Mouse (Mus musculus) T-cell, adult 2 months (primary cell): Measurements from ENCODE around the gene Lysmd4.

Experiments
- DNase-seq: peaks from one replicate; pipeline ENCODE4 v3.0.0; 2022; ENCODE audit warnings: low spot score

The Lysmd4 gene

DNA sequence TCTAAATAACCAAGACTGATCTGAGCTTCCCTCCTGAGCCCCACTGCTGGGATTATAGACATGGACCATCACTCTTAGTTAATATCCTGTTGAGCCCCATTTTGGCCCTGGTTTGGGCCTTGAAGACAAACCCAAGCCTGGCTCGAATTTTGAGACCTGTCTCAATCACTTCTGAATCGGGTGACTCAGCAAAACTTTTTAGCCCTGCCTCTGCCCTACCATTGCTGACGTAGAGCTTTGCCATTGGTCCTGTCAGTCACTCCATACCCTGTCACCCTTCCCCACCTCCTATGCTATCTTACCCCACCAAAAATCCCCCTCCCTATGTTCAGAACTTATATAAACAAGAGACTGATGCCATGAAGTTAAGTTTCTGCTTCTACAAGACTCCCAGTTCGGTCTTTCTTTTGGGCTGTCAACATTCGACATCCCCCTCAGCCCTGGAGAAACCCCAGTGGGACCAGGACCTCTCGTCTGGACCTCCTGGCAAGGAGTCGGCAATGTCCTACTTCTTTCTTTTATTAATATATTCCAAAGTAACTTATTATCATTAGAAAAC is 119.8 kb downstream of the Lysmd4 start:
- no peak for DNase-seq

DNA sequence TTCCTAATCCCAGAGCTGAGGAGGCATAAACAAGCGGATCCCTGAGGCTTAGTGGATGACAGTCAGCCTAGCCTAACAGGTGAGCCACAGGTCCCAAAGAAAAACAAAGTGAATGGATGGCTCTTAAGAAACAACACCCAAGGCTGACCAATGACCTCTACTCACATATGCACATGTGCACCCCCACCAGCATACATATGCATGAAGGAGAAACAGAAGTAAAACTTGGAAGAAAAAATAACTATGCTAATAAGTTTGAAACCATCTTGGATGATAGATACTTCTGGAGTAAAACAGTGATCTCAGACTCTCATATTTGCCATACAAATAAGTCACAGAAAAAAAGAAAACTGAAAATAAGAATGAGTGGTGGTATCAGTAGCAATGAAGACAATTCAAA is 122.1 kb downstream of the Lysmd4 start:
- no peak for DNase-seq

DNA sequence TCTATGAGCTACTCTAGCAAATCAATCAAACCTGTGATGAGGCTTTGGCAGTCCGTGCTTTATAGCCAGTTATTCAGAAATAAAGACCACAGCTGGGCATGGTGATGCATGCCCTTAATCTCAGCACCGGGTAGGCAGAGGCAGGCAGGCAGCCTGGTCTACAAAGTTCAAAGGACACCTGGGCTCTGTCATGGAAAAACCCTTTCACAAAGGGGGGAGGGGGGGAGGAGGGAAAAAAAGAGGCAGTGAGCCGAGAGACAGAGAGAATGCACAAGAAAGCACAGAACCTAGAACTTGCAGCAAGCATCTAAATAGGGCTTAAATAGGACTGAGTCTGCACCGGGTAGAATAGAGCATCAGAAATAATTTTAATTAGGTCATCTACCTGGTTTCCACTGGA is 130.6 kb downstream of the Lysmd4 start:
- no peak for DNase-seq

GRCm38 (mm10) chr7:67353667-67354066 is 131.3 kb downstream of the Lysmd4 start:
- peak; percentile 70 for DNase-seq

- DNase-seq: peak; percentile 25
These were observed 133.5 kb downstream of the Lysmd4 start for GRCm38 (mm10) chr7:67355870-67356269.
